In the genomic region with DNA sequence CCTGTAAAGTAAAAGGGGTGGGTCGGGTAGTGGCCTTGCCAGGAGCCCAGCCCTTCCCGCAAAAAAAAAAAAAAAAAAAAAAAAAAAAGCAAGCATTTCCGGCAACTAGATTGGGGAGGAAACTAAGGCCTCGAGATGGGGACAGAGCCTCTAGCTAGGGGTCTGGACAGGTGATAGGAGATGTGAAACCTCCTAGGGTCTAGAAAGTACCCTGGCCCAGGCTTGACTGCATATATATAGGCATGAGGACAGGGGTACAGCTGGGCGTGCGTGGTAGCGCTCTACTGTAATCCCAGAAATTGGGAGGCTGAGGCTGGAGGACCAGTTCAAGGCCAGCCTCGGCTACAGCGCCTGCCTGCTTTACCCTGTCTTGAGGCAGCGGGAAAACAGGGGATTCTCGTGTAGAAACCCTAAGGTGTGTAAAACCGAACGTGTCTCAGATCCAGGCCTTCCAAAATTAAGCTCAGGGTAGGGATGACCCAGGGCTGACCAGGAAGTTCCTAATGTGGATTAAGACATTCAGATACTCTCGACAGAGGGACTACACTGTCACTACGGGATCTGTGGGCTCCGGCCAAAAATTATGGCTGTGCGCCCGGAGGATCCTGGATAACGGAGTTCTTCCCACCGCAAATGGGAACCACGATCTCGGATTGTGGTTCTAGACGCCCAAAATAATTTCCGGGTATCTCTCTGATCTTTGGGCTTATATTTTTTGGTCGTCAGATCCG, we compare ENCODE assay signal across 8 mouse cellular contexts. TPM values are rescaled to one million over a fixed set of nuclear protein-coding genes. Genes with fewer than 3 reads are reported as not detected.
DNase-seq lines count a peak whose midpoint lies in the region; ATAC-seq and TF ChIP-seq lines count a peak whose summit lies in the region.

No protein-coding gene starts in this region.

- peak overlapping the region; percentile 88 for H3K9ac ChIP-seq in intestine, embryonic 16.5 days (ENCODE audit: low read depth, low read length)
- peak overlapping the region; percentile 80 for H3K9ac ChIP-seq in liver, embryonic 16.5 days (ENCODE audit: low read depth, low read length)

- peak overlapping the region; percentile 72 for H3K4me3 ChIP-seq in intestine, embryonic 16.5 days (ENCODE audit: low read length)
- H3K4me3 ChIP-seq in liver, embryonic 16.5 days (ENCODE audit: low read depth, low read length), result peak overlapping the region; percentile 79
- peak overlapping the region; percentile 92 for H3K4me3 ChIP-seq in olfactory bulb, adult 2 months (ENCODE audit: insufficient read depth, low read depth, low read length)

- WGBS in intestine, embryonic 16.5 days, result under 1% methylated on average over 26 of the region's 26 CpGs
- WGBS in liver, embryonic 16.5 days (ENCODE audit: insufficient replicate concordance), result 0% methylated on average over 26 of the region's 26 CpGs
- WGBS in olfactory bulb, adult 2 months, result under 1% methylated on average over 26 of the region's 26 CpGs

- H3K9me3 ChIP-seq in intestine, embryonic 16.5 days (ENCODE audit: control insufficient read depth, low read length), result no peaks in the 10 kb centered on the region
- no peaks in the 10 kb centered on the region for H3K9me3 ChIP-seq in liver, embryonic 16.5 days (replicated peaks; ENCODE audit: control insufficient read depth, low read length)

- H3K27ac ChIP-seq in intestine, embryonic 16.5 days (ENCODE audit: low read length), result peak overlapping the region; percentile 80
- H3K27ac ChIP-seq in liver, embryonic 16.5 days (ENCODE audit: low read length), result peak overlapping the region; percentile 91
- peak overlapping the region; percentile 54 for H3K27ac ChIP-seq in olfactory bulb, adult 2 months (ENCODE audit: insufficient read depth, low read depth, low read length)

- 0 out of 2 replicates have a peak, but pooled peaks have one; percentile 2 for TF ChIP-seq CTCF in olfactory bulb, adult 2 months (IDR thresholded peaks at IDR 0.05; ENCODE audit: insufficient read depth, low read depth, low read length)

- ATAC-seq in intestine, embryonic 16.5 days, result peak; percentile 45
- ATAC-seq in liver, embryonic 16.5 days (ENCODE audit: low read depth), result peak; percentile 32

- no peak for TF ChIP-seq POLR2A in olfactory bulb, adult 2 months (IDR thresholded peaks at IDR 0.05; ENCODE audit: insufficient read depth, low read depth, low read length)

- H3K27me3 ChIP-seq in intestine, embryonic 16.5 days (replicated peaks; ENCODE audit: control insufficient read depth, insufficient read depth, low read length), result no peaks in the 10 kb centered on the region
- H3K27me3 ChIP-seq in liver, embryonic 16.5 days (ENCODE audit: control insufficient read depth, insufficient read depth, low read depth, low read length), result no peaks in the 10 kb centered on the region

- H3K4me1 ChIP-seq in intestine, embryonic 16.5 days (ENCODE audit: control insufficient read depth, insufficient read depth, low read length), result peaks cover 16% of the 10 kb centered on the region
- H3K4me1 ChIP-seq in liver, embryonic 16.5 days (ENCODE audit: control insufficient read depth, low read depth, low read length), result peaks cover 26% of the 10 kb centered on the region
- peaks cover 7% of the 10 kb centered on the region for H3K4me1 ChIP-seq in olfactory bulb, adult 2 months (ENCODE audit: control insufficient read depth, insufficient read depth, low read length)

- H3K36me3 ChIP-seq in intestine, embryonic 16.5 days (ENCODE audit: control insufficient read depth, insufficient read depth, low read length), result peaks cover 9% of the 10 kb centered on the region
- peaks cover 12% of the 10 kb centered on the region for H3K36me3 ChIP-seq in liver, embryonic 16.5 days (ENCODE audit: control insufficient read depth, insufficient read depth)

- peak overlapping the region; percentile 71 for H3K4me2 ChIP-seq in intestine, embryonic 16.5 days (ENCODE audit: low read depth, low read length)
- peak overlapping the region; percentile 90 for H3K4me2 ChIP-seq in liver, embryonic 16.5 days (ENCODE audit: low read depth, low read length)

- peak; percentile 33 for DNase-seq in urinary bladder, postnatal 25 days (ENCODE audit: low spot score)
- no peak for DNase-seq in urinary bladder, postnatal 10 days (ENCODE audit: low spot score)
- peak; percentile 83 to 88 for DNase-seq in cerebellum, postnatal 10 days
- DNase-seq in gastrocnemius, postnatal 14 days, result peak; percentile 62
- no peak for DNase-seq in ovary, postnatal 36 days (ENCODE audit: low spot score)

- intact Hi-C loops in gastrocnemius, postnatal 14 days (cut with DNase I; ENCODE audit: low total_unique reads), result no loop called here

RNA-seq across cellular contexts. Expression of gene Capns1, which starts 4.3 kb away (rescaled TPM):
- total RNA-seq in gastrocnemius, postnatal 14 days (2021), result 100 to 1,000 TPM; 275 to 320 TPM
- polyA plus RNA-seq in intestine, embryonic 16.5 days (2015; fragmentation: Nextera tagmentation; extraction: Ambion mirVana), result 80.2 and 86.9 TPM in 2 replicates
- 29.6 and 30.7 TPM in 2 replicates for polyA plus RNA-seq in liver, embryonic 16.5 days (2015; fragmentation: Nextera tagmentation; extraction: Ambion mirVana)
- 469 TPM in 1 of 2 replicates, not detected in the other for polyA plus RNA-seq in olfactory bulb, adult 2 months (2012; ENCODE audit: insufficient read depth, insufficient read length, low replicate concordance, missing spikeins)

RNA-seq across cellular contexts. Expression of gene Cox7a1, which starts 10.3 kb away (rescaled TPM):
- 100 to 1,000 TPM; 827 to 966 TPM for total RNA-seq in gastrocnemius, postnatal 14 days (2021)
- polyA plus RNA-seq in intestine, embryonic 16.5 days (2015; fragmentation: Nextera tagmentation; extraction: Ambion mirVana), result 41.5 and 50.1 TPM in 2 replicates
- 6.6 and 9.1 TPM in 2 replicates for polyA plus RNA-seq in liver, embryonic 16.5 days (2015; fragmentation: Nextera tagmentation; extraction: Ambion mirVana)
- not detected in 2 replicates for polyA plus RNA-seq in olfactory bulb, adult 2 months (2012; ENCODE audit: insufficient read depth, insufficient read length, low replicate concordance, missing spikeins)

RNA-seq across cellular contexts. Expression of gene Zfp146, which starts 24.7 kb away (rescaled TPM):
- total RNA-seq in gastrocnemius, postnatal 14 days (2021), result 10 to 100 TPM; 23.5 to 27.0 TPM
- polyA plus RNA-seq in intestine, embryonic 16.5 days (2015; fragmentation: Nextera tagmentation; extraction: Ambion mirVana), result 9.2 and 9.7 TPM in 2 replicates
- polyA plus RNA-seq in liver, embryonic 16.5 days (2015; fragmentation: Nextera tagmentation; extraction: Ambion mirVana), result 3.7 TPM in 2 replicates
- polyA plus RNA-seq in olfactory bulb, adult 2 months (2012; ENCODE audit: insufficient read depth, insufficient read length, low replicate concordance, missing spikeins), result not detected in 2 replicates

RNA-seq across cellular contexts. Expression of gene Polr2i, which starts 37.5 kb away (rescaled TPM):
- total RNA-seq in gastrocnemius, postnatal 14 days (2021), result 10 to 100 TPM; 56.0 to 61.2 TPM
- 99.2 and 103 TPM in 2 replicates for polyA plus RNA-seq in intestine, embryonic 16.5 days (2015; fragmentation: Nextera tagmentation; extraction: Ambion mirVana)
- polyA plus RNA-seq in liver, embryonic 16.5 days (2015; fragmentation: Nextera tagmentation; extraction: Ambion mirVana), result 36.5 and 39.4 TPM in 2 replicates
- not detected in 2 replicates for polyA plus RNA-seq in olfactory bulb, adult 2 months (2012; ENCODE audit: insufficient read depth, insufficient read length, low replicate concordance, missing spikeins)

RNA-seq across cellular contexts. Expression of gene Tbcb, which starts 37.8 kb away (rescaled TPM):
- 10 to 100 TPM; 26.8 to 37.2 TPM for total RNA-seq in gastrocnemius, postnatal 14 days (2021)
- 139 and 142 TPM in 2 replicates for polyA plus RNA-seq in intestine, embryonic 16.5 days (2015; fragmentation: Nextera tagmentation; extraction: Ambion mirVana)
- 34.4 and 37.8 TPM in 2 replicates for polyA plus RNA-seq in liver, embryonic 16.5 days (2015; fragmentation: Nextera tagmentation; extraction: Ambion mirVana)
- polyA plus RNA-seq in olfactory bulb, adult 2 months (2012; ENCODE audit: insufficient read depth, insufficient read length, low replicate concordance, missing spikeins), result not detected in 2 replicates

Comparison
In these comparisons a context has a peak if more than half of its experiments do, and no peak if none do; other contexts are left out.
1. DNase-seq: peak in urinary bladder, postnatal 25 days (single experiment), cerebellum, postnatal 10 days (2 of 2) and gastrocnemius, postnatal 14 days (single experiment); none in urinary bladder, postnatal 10 days (single experiment) and ovary, postnatal 36 days (single experiment).
2. Peak in every context shown above with its lines, with median percentiles within 50 percentile points of each other: H3K27ac ChIP-seq and H3K4me3 ChIP-seq.